Mouse (Mus musculus): ENCODE measurements around the gene Prmt8. TPM values are rescaled to one million over a fixed set of nuclear protein-coding genes. Genes with fewer than 3 reads are reported as not detected.

Gene Prmt8
- total and polyA plus RNA-seq, 3 experiments: not detected

- Histone ChIP-seq H3K4me1 (ENCODE audit: control insufficient read depth in 1 of 2, insufficient read depth in 2 of 2, low read length in 2 of 2) (no peaks in the 10 kb centered on the region), H3K9me3 (replicated peaks; ENCODE audit: insufficient read depth, low read length) (no peaks in the 10 kb centered on the region), H3K27ac (ENCODE audit: control insufficient read depth, low read depth, low read length) (no peak overlapping the region), H3K9ac (ENCODE audit: control insufficient read depth, low read depth, low read length, poor library complexity, severe bottlenecking) (no peak overlapping the region), H3K4me3 (ENCODE audit: control insufficient read depth in 1 of 2, insufficient read depth in 1 of 2, low read depth in 2 of 2, low read length in 2 of 2) (no peak overlapping the region), H3K36me3 (ENCODE audit: control insufficient read depth in 1 of 2, insufficient read depth in 2 of 2, low read length in 2 of 2) (no peaks in the 10 kb centered on the region), H3K79me2 (ENCODE audit: control insufficient read depth, insufficient read depth, low read length, poor library complexity) (no peaks in the 10 kb centered on the region), H3K27me3 (ENCODE audit: control insufficient read depth in 1 of 2, insufficient read depth in 2 of 2, low read length in 2 of 2) (no peaks in the 10 kb centered on the region)
- TF ChIP-seq ZNF384 (IDR thresholded peaks at IDR 0.05; ENCODE audit: low read depth, low read length) (no peak), USF1 (IDR thresholded peaks at IDR 0.05; ENCODE audit: low read depth, low read length) (no peak), CTCF (IDR thresholded peaks at IDR 0.05 in 2 of 3, conservative IDR thresholded peaks at IDR 0.05 in 1 of 3; ENCODE audit: control insufficient read depth in 1 of 3, insufficient read depth in 1 of 3, low read depth in 2 of 3, low read length in 3 of 3, poor library complexity in 1 of 3, severe bottlenecking in 1 of 3) (no peak), ZKSCAN1 (IDR thresholded peaks at IDR 0.05; ENCODE audit: low read depth, low read length) (no peak), ELF1 (IDR thresholded peaks at IDR 0.05; ENCODE audit: low read depth, low read length) (no peak), MAZ (IDR thresholded peaks at IDR 0.05; ENCODE audit: low read depth, low read length) (no peak), CHD1 (IDR thresholded peaks at IDR 0.05; ENCODE audit: low read depth, low read length) (no peak), TAL1 (IDR thresholded peaks at IDR 0.05; ENCODE audit: low read length) (no peak), NRF1 (IDR thresholded peaks at IDR 0.05; ENCODE audit: insufficient read depth, low read depth, low read length, poor library complexity, severe bottlenecking) (no peak)
- no peak for DNase-seq (ENCODE audit: low read depth, low spot score)
Measured at GRCm38 (mm10) chr6:127753228-127753627, 16.0 kb downstream of the Prmt8 start.

GRCm38 (mm10) chr6:127752681-127753080, 16.6 kb downstream of the Prmt8 start:
- no peak overlapping the region for H3K27ac ChIP-seq (ENCODE audit: control insufficient read depth, low read depth, low read length)
- H3K4me1 ChIP-seq (ENCODE audit: control insufficient read depth in 1 of 2, insufficient read depth in 2 of 2, low read length in 2 of 2): no peaks in the 10 kb centered on the region
- no peaks in the 10 kb centered on the region for H3K79me2 ChIP-seq (ENCODE audit: control insufficient read depth, insufficient read depth, low read length, poor library complexity)
- no peaks in the 10 kb centered on the region for H3K9me3 ChIP-seq (replicated peaks; ENCODE audit: insufficient read depth, low read length)
- no peaks in the 10 kb centered on the region for H3K27me3 ChIP-seq (ENCODE audit: control insufficient read depth in 1 of 2, insufficient read depth in 2 of 2, low read length in 2 of 2)
- H3K36me3 ChIP-seq (ENCODE audit: control insufficient read depth in 1 of 2, insufficient read depth in 2 of 2, low read length in 2 of 2): no peaks in the 10 kb centered on the region
- TF ChIP-seq JUND (IDR thresholded peaks at IDR 0.05; ENCODE audit: low read depth, low read length): no peak
- no peak for TF ChIP-seq ZC3H11A (IDR thresholded peaks at IDR 0.05; ENCODE audit: low read depth, low read length)
- no peak for TF ChIP-seq ELF1 (IDR thresholded peaks at IDR 0.05; ENCODE audit: low read depth, low read length)
- TF ChIP-seq MAZ (IDR thresholded peaks at IDR 0.05; ENCODE audit: low read depth, low read length): no peak
- TF ChIP-seq USF2 (IDR thresholded peaks at IDR 0.05; ENCODE audit: borderline replicate concordance in 1 of 2, insufficient read depth in 1 of 2, low read depth in 1 of 2, low read length in 2 of 2): no peak
- TF ChIP-seq TBP (IDR thresholded peaks at IDR 0.05; ENCODE audit: low read depth, low read length): no peak
- TF ChIP-seq NELFE (IDR thresholded peaks at IDR 0.05; ENCODE audit: low read depth, low read length): no peak
- TF ChIP-seq MYB (IDR thresholded peaks at IDR 0.05; ENCODE audit: low read depth, low read length): no peak
- no peak for TF ChIP-seq ZKSCAN1 (IDR thresholded peaks at IDR 0.05; ENCODE audit: low read depth, low read length)
- no peak for TF ChIP-seq KAT2A (conservative IDR thresholded peaks at IDR 0.05; ENCODE audit: low read depth, low read length)
- no peak for TF ChIP-seq CTCF (IDR thresholded peaks at IDR 0.05 in 2 of 3, conservative IDR thresholded peaks at IDR 0.05 in 1 of 3; ENCODE audit: control insufficient read depth in 1 of 3, insufficient read depth in 1 of 3, low read depth in 2 of 3, low read length in 3 of 3, poor library complexity in 1 of 3, severe bottlenecking in 1 of 3)
- TF ChIP-seq TCF12 (IDR thresholded peaks at IDR 0.05; ENCODE audit: low read depth, low read length): no peak
- no peak for TF ChIP-seq GABPA (IDR thresholded peaks at IDR 0.05; ENCODE audit: low read depth, low read length)
- no peak for TF ChIP-seq BHLHE40 (IDR thresholded peaks at IDR 0.05; ENCODE audit: borderline replicate concordance, low read depth, low read length)
- TF ChIP-seq MAFK (IDR thresholded peaks at IDR 0.05; ENCODE audit: borderline replicate concordance, low read depth, low read length): no peak
- TF ChIP-seq HCFC1 (IDR thresholded peaks at IDR 0.05; ENCODE audit: low read depth, low read length): no peak
- no peak for TF ChIP-seq MEF2A (IDR thresholded peaks at IDR 0.05; ENCODE audit: extremely low read depth, insufficient replicate concordance, low read depth, low read length, poor library complexity, severe bottlenecking)
- TF ChIP-seq SIN3A (IDR thresholded peaks at IDR 0.05; ENCODE audit: low read length): no peak
- TF ChIP-seq MYC (IDR thresholded peaks at IDR 0.05; ENCODE audit: low read depth, low read length): no peak
- H3K4me3 ChIP-seq (ENCODE audit: control insufficient read depth in 1 of 2, insufficient read depth in 1 of 2, low read depth in 2 of 2, low read length in 2 of 2): no peak overlapping the region
- DNase-seq (ENCODE audit: low read depth, low spot score): no peak
- no peak overlapping the region for H3K9ac ChIP-seq (ENCODE audit: control insufficient read depth, low read depth, low read length, poor library complexity, severe bottlenecking)
